Mouse (Mus musculus): ENCODE results near the gene Clp1.

DNA sequence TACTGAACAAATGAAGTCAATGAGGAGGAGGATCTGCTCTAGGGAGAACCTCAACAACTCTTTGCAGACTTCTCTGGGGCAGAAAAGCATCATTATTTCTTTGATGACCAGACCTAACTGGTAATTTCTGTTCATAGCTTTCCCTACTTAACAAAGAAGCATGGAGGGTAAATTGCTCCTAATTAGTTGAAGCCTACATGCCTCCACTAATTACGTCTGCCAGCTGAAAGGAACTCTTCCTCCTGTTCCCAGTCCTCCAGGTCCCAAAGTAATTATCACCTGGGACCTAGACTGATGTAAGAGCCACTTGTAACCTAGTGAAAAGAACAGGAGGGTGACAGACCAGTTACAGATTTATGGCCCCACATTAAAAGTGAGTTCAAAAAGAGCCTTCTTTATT lies 19.6 kb downstream of the Clp1 start:
- TF ChIP-seq POLR2A (IDR thresholded peaks at IDR 0.05; ENCODE audit: borderline replicate concordance, extremely low read depth, insufficient read depth, insufficient read length, poor library complexity, severe bottlenecking) (no peak), CTCF (IDR thresholded peaks at IDR 0.05; ENCODE audit: borderline replicate concordance, extremely low read depth, insufficient read depth, insufficient read length) (no peak)

All from brain, embryonic 14.5 days (tissue).